Mouse (Mus musculus): ENCODE data around the gene 4930407I10Rik.

DNA sequence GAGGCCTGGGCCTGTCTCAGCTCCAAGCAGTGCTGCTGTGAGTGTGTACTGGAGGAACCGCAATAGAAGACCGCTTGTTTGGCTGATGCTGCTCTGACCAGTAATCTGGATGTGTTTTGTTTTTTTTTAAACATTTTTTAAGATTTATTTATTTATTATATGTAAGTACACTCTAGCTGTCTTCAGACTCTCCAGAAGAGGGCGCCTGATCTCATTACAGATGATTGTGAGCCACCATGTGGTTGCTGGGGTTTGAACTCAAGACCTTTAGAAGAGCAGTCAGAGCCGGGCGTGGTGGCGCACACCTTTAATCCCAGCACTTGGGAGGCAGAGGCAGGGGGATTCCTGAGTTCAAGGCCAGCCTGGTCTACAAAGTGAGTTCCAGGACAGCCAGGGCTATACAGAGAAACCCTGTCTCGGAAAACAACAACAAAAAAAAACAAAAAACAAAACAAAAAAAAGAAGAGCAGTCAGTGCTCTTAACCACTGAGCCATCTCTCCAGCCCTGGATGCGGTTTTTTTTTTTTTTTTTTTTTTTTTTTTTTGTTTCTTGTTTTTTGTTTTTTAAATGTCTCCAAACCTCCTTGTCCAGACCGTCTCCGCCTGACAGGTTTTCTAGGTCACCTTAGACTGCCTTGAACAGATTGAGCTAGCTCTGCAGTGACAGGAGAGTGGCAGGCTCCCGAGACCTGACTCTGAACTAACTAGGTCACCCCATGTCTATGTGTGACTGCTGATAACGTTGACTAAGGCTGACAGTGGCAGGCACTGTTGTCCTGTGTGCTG is 22.9 kb upstream of the 4930407I10Rik start:
- TF ChIP-seq CTCF (IDR thresholded peaks at IDR 0.05 in 2 of 3, conservative IDR thresholded peaks at IDR 0.05 in 1 of 3; ENCODE audit: control insufficient read depth in 1 of 3, insufficient read depth in 1 of 3, low read depth in 2 of 3, low read length in 3 of 3, poor library complexity in 1 of 3, severe bottlenecking in 1 of 3) (no peak), UBTF (IDR thresholded peaks at IDR 0.05; ENCODE audit: borderline replicate concordance, insufficient read depth, low read depth, low read length) (no peak), KAT2A (conservative IDR thresholded peaks at IDR 0.05; ENCODE audit: low read depth, low read length) (no peak), MEF2A (IDR thresholded peaks at IDR 0.05; ENCODE audit: extremely low read depth, insufficient replicate concordance, low read depth, low read length, poor library complexity, severe bottlenecking) (no peak), HCFC1 (IDR thresholded peaks at IDR 0.05; ENCODE audit: low read depth, low read length) (no peak), MAZ (IDR thresholded peaks at IDR 0.05; ENCODE audit: low read depth, low read length) (no peak), GABPA (IDR thresholded peaks at IDR 0.05; ENCODE audit: low read depth, low read length) (no peak), BHLHE40 (IDR thresholded peaks at IDR 0.05; ENCODE audit: borderline replicate concordance, low read depth, low read length) (no peak), CHD2 (IDR thresholded peaks at IDR 0.05; ENCODE audit: low read length) (no peak), EP300 (IDR thresholded peaks at IDR 0.05; ENCODE audit: low read depth in 1 of 2, low read length in 2 of 2) (no peak), SMC3 (IDR thresholded peaks at IDR 0.05; ENCODE audit: low read depth, low read length) (no peak), POLR2A (IDR thresholded peaks at IDR 0.05; ENCODE audit: control insufficient read depth in 1 of 2, insufficient read depth in 1 of 2, low read depth in 1 of 2, low read length in 2 of 2, poor library complexity in 1 of 2) (no peak), JUND (IDR thresholded peaks at IDR 0.05; ENCODE audit: low read depth, low read length) (no peak)

All from MEL (cell line).